Mouse (Mus musculus) thymus, postnatal 0 days (tissue): Measurements from ENCODE around the gene Rxfp4. TPM values are rescaled to one million over a fixed set of nuclear protein-coding genes. Genes with fewer than 3 reads are reported as not detected.
"Not testable (repeated sequence)": the region's sequence is repeated elsewhere in the genome, so short reads cannot be mapped to it uniquely, and the experiment has no call there.

ENCODE experiments used
- DNase-seq: peaks from one replicate; pipeline ENCODE4 v3.0.0-alpha.2; 2015; ENCODE audit warnings: low spot score
- polyA plus RNA-seq: library from polyadenylated mRNA; unstranded; fragments of >200 nt; fragmentation: Nextera tagmentation; extraction: Ambion mirVana; gene quantifications from 2 replicates; pipeline ENCODE4 v1.2.1, GENCODE M21; 2015

The Rxfp4 gene
- polyA plus RNA-seq, 1 experiment from 2014 or later: not detected

- DNase-seq: no peak
Measured at GRCm38 (mm10) chr3:88615117-88615516, 37.8 kb downstream of the Rxfp4 start.

GRCm38 (mm10) chr3:88614418-88614817, 38.5 kb downstream of the Rxfp4 start:
- DNase-seq: no peak

- no peak for DNase-seq
Measured at GRCm38 (mm10) chr3:88609066-88609465, 43.9 kb downstream of the Rxfp4 start.

GRCm38 (mm10) chr3:88607758-88608138, 45.2 kb downstream of the Rxfp4 start:
- DNase-seq: no peak

- DNase-seq: peak; percentile 89
Measured at GRCm38 (mm10) chr3:88607065-88607757, 45.7 kb downstream of the Rxfp4 start.

- not testable (repeated sequence) for DNase-seq
Measured at GRCm38 (mm10) chr3:88605666-88606065, 47.3 kb downstream of the Rxfp4 start, which contains the start of gene Arhgef2. Arhgef2 (plus strand) TSS chr3:88605966.

GRCm38 (mm10) chr3:88604863-88605262, 48.1 kb downstream of the Rxfp4 start:
- no peak for DNase-seq

GRCm38 (mm10) chr3:88603714-88604161, 49.2 kb downstream of the Rxfp4 start:
- peak; percentile 69 for DNase-seq

GRCm38 (mm10) chr3:88602466-88602865, 50.5 kb downstream of the Rxfp4 start:
- no peak for DNase-seq

Other genes starting within 250 kb of the Rxfp4 start
- 144 and 151 TPM in 2 replicates for gene Pmf1, start 242.8 kb downstream of the Rxfp4 start, polyA plus RNA-seq
- 9.6 and 12.3 TPM in 2 replicates for gene Slc25a44, start 228.0 kb downstream of the Rxfp4 start, polyA plus RNA-seq
- gene Sema4a, start 192.0 kb downstream of the Rxfp4 start, polyA plus RNA-seq: 14.6 and 15.1 TPM in 2 replicates
- gene Lmna, start 143.2 kb downstream of the Rxfp4 start, polyA plus RNA-seq: 40.6 and 43.8 TPM in 2 replicates
- 8.1 and 10.3 TPM in 2 replicates for gene Mex3a, start 120.7 kb downstream of the Rxfp4 start, polyA plus RNA-seq
- 2.7 and 3.5 TPM in 2 replicates for gene Rab25, start 104.8 kb downstream of the Rxfp4 start, polyA plus RNA-seq
- 150 and 153 TPM in 2 replicates for gene Lamtor2, start 100.1 kb downstream of the Rxfp4 start, polyA plus RNA-seq
- 14.6 and 16.2 TPM in 2 replicates for gene Ubqln4, start 99.4 kb downstream of the Rxfp4 start, polyA plus RNA-seq
- 206 and 212 TPM in 2 replicates for gene Ssr2, start 77.3 kb downstream of the Rxfp4 start, polyA plus RNA-seq
- gene Arhgef2, start 47.2 kb downstream of the Rxfp4 start, polyA plus RNA-seq: 64.2 and 94.5 TPM in 2 replicates
- 69.4 and 75.2 TPM in 2 replicates for gene Khdc4, start 32.7 kb upstream of the Rxfp4 start, polyA plus RNA-seq
- gene Rit1, start 63.7 kb upstream of the Rxfp4 start, polyA plus RNA-seq: 55.5 and 55.6 TPM in 2 replicates
- 1.7 TPM in 2 replicates for gene Syt11, start 122.0 kb upstream of the Rxfp4 start, polyA plus RNA-seq
- gene Gon4l, start 182.1 kb upstream of the Rxfp4 start, polyA plus RNA-seq: 6.4 and 7.2 TPM in 2 replicates